Mouse (Mus musculus): ENCODE data around the gene Ntrk3.

DNA sequence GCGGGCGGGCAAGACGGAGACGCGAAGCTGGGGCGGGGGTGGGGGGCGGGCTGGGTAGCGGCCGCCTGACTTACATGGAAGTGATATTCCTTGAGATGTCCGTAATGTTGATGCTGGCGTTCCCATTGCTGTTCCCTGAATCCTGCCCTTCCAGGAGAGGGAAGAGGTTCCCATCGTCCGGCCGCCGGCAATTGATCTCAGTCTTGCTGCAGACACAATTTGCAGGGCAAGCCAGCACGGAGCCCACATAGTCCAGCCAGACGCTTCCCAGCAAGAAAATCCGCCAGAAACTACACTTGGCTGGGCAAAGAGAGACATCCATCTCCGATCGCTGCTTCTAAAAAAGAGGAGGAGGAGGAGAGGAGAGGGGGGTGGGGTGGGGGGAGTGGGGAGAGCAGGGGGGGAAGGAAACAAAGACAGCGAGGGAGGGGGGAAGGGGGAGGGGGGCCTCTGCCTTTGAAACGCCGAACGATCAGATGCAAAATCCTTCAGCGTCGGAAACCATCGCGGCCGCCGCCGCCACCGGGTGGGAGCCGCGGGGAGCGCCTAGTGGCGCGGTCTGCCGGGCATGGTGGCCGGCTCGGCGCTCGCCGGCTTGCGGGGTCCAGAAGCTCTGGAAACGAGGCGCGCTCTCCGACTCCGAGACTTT lies 160.2 kb downstream of the Ntrk3 start:
- TF ChIP-seq CTCF (IDR thresholded peaks at IDR 0.05; ENCODE audit: low read depth): no peak
- no peak for TF ChIP-seq EP300 (optimal IDR thresholded peaks at IDR 0.05)
